Mouse (Mus musculus): Measurements from ENCODE around the gene Csf2rb2.
"Not testable (repeated sequence)": the region's sequence is repeated elsewhere in the genome, so short reads cannot be mapped to it uniquely, and the experiment has no call there.

Csf2rb2 gene

GRCm38 (mm10) chr15:78313659-78314058 is 8.1 kb upstream of the Csf2rb2 start:
- DNase-seq = not testable (repeated sequence)

GRCm38 (mm10) chr15:78312421-78313233 is 7.1 kb upstream of the Csf2rb2 start:
- not testable (repeated sequence) for DNase-seq

DNA sequence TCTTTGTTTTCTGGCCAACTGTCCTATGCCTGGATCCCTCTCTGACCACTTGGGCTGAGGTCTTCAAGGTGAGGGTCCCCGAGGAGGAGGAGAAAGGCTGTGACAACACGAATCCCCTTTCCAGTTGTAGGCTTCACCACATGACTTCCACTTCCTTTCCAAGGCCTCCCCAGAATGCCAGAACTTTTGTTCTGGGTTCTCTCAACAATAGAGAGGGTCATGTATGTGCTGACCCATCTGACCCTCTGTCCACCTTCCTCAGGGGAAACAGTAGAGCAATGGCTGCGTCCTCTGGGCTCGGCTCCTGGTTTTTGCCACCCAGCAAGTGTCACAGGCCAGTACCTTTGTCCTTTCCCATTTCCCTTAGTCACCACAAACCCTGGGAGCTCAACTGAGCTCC is 5.5 kb upstream of the Csf2rb2 start:
- DNase-seq = no peak

DNA sequence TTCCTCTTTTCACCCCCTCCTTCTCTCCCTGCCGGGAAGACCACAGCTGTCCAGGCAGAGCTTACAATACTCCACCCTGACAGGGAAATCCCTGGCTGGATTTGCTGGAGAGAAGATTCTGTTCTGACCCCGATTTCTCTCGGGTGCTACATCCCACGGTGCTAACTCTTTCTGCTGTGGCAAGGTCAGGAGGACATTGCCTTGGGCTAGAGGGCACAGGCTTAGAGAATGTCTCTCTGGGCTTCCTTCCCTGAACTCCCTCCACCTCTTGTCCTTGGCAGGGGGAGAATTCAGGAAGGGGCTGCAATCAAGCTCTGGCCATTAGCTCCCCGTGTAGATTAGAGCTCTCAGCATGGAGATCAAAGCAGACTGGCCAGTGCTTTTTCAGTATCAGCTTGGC is 4.3 kb upstream of the Csf2rb2 start:
- DNase-seq = no peak

DNA sequence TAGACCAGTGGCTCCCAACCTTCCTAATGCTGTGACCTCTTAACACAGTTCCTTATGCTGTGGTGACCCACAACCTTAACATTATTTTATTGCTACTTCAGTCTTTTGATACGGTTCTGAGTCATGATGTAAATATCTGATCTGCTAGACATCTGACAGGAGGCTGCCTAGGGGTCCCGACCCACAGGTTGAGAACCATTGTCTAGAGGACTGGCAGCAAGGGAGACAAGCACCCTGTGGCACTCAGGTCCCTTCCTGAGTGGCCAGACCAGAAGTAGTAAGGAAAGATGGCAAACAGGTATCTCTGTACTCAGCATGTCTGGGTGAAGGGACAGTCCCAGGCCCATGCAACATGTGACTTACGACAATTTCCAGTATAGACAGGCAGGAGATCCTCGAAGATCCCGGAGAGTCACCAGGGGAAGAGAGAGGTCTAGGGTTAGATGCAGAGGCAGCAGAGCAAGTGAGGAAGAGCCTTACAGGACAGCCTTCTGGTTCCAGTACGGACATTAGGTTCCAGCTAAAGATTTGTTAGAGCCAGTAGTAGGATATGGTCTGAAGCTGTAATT is 1.8 kb downstream of the Csf2rb2 start:
- no peak for DNase-seq

GRCm38 (mm10) chr15:78302718-78303117 is 2.8 kb downstream of the Csf2rb2 start:
- DNase-seq = no peak

- DNase-seq = no peak
Measured at GRCm38 (mm10) chr15:78300773-78301172, 4.7 kb downstream of the Csf2rb2 start.

DNA sequence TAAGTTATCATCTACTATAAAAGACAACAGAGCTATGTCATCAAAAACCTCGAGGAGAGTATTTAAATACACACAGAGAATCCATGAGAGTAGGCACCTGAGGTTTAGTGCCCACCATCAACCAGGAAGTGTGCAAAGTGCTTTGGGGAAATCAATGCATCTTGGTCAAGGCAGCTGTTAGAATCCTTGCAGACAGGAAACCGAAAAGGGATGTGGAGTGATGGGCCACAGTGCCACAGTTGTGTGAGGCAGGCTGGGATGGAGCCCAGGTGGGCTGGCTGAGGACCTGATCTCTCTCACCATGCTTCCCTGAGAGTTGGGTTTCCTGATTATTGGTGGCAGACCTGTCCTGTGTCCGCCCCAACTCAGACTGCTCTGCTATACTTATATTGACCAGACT is 5.9 kb downstream of the Csf2rb2 start:
- DNase-seq = no peak

GRCm38 (mm10) chr15:78298558-78298957 is 7.0 kb downstream of the Csf2rb2 start:
- DNase-seq = no peak

- DNase-seq = no peak
Measured at GRCm38 (mm10) chr15:78293716-78294115, 11.8 kb downstream of the Csf2rb2 start.

DNA sequence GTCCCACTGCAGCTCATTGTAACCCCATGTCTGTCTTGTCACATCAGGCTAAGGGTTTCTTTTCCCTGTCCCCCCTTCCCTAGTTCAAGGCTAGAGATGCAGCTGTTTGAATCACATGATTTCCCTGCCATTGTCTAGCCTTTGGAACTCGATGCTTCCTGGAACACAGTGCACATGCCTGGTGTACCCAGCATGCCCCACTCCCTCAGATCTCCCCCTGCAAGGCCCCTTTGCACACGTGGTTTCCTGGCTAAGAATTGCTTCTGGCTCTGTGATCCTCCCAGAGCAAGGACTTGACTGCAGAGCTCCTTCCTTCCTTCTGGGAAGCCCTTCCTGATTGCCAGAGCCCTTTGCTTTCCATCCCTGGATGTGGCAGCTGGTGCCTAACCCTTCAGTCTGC is 12.3 kb downstream of the Csf2rb2 start:
- not testable (repeated sequence) for DNase-seq

GRCm38 (mm10) chr15:78289775-78290174 is 15.7 kb downstream of the Csf2rb2 start:
- DNase-seq = not testable (repeated sequence)

DNA sequence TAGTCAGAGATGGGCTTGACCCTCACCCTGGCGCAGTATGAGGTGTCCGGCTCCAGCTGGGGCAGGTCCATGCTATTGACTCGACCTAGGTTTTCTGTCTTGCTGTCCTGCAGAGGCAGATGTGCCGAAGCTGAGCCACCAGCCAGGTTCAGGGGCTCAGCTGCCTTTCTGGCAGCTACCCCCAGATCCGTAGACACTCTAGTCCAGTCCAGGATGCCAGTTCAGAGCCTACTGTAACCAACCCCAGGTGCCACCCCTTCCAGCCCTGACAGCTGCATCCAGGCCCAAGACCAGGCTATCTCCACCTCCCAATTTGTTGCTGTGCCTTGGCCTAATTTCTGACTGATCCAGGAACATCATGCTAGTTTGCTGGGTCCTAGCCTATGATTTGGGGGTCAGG is 17.6 kb downstream of the Csf2rb2 start:
- DNase-seq = no peak

- no peak for DNase-seq
Measured at GRCm38 (mm10) chr15:78278308-78278707, 27.2 kb downstream of the Csf2rb2 start.

GRCm38 (mm10) chr15:78271208-78271607 is 34.3 kb downstream of the Csf2rb2 start:
- DNase-seq = no peak

DNA sequence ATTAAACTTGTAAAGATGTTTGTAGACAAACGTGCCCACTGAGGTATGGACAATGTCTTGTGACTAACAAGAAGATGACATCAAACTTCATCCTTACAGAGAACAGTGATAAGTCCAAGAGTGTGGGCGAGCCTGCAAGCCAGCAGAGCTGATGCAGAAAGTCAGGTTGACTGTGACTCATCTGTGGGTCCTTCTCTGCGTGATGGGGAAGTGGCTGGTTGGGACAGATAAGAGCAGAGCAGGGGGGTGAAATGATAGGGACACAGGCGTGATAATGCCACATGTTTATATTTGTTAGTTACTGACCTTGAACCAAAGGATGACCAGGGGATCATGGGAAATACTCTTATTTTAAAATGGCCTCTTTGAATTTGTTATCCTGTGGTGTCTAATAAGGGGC is 37.7 kb downstream of the Csf2rb2 start:
- DNase-seq = no peak

DNA sequence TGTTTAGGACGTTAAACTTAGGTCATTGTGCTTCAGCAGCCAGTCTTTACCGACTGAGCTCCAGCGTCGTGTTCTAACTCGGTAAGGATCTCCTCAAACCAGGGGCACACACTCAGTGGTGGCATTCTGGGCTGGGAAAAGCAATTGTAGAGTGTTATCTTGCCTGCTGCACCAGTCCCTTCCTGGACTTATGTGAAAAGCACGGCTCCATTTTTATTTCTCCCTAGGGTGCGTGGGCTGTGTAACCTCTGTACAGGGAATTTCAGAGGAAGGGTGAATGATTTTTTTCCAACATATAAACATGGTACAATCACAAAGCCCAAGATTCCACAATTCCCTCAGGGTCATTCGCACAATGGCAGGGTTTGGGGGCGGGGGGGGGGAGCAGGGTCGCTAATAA is 38.1 kb downstream of the Csf2rb2 start:
- DNase-seq = no peak

- DNase-seq = no peak
Measured at GRCm38 (mm10) chr15:78263286-78263685, 42.2 kb downstream of the Csf2rb2 start.

DNA sequence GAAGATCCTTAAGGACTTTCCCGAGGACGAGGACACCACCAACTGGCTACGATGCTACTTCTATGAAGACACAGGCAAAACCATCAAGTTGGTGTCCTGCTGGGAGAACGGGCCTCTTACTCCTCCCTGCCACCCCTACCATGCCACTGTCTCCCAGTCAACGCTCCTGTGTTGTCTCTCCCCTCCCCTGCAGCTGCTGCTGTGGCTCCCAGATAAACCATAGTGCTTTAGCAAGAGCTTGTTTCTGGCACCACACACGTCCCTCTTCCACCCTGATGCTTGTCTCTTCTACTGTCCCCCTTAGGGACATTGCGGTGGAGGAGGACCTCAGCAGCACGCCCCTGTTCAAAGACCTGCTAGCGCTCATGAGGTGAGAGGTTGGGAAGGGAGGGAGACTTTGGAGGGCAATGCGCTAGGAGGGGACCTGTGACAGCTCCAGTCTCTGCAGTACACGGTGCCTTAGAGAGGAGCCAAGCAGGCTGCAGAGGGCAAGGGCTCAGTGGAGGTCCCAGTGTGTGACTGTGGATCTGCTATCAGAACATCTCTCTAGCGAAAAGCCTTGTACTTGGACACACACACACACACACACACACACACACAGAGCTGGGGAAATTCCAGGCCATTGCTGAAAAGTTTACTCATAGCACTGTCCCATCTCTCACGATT is 44.7 kb downstream of the Csf2rb2 start:
- no peak for DNase-seq

DNA sequence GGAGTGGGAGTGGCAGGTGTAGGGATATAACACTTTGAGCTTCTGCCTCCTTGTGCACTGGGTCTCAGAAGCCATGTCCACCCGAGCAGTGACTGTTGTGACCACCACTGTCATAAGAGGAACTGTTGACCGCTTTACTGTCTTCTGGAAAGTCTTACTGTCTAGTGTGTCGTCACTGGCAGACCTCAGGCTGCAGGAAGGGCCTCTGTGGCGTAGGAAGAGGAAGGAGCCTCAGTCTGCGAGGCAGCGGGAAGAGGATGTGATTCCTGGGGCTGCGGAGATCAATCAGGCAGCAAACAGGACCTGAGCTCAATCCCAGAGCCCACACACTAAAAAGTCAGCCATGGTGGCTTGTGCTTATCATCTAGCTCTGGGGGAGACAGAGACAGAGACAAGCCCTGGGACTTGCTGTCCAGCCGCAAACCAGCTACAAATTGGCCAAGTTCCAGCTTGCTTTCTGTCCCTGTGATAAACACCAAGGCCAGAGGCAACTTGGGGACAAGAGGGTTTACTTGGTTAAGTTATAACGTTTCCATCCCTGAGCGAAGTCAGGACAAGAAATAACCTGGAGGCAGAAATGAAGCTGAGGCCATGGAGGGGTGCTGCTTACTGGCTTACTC is 47.2 kb downstream of the Csf2rb2 start:
- DNase-seq = peak in 1 of 2 experiments; percentile 5

DNA sequence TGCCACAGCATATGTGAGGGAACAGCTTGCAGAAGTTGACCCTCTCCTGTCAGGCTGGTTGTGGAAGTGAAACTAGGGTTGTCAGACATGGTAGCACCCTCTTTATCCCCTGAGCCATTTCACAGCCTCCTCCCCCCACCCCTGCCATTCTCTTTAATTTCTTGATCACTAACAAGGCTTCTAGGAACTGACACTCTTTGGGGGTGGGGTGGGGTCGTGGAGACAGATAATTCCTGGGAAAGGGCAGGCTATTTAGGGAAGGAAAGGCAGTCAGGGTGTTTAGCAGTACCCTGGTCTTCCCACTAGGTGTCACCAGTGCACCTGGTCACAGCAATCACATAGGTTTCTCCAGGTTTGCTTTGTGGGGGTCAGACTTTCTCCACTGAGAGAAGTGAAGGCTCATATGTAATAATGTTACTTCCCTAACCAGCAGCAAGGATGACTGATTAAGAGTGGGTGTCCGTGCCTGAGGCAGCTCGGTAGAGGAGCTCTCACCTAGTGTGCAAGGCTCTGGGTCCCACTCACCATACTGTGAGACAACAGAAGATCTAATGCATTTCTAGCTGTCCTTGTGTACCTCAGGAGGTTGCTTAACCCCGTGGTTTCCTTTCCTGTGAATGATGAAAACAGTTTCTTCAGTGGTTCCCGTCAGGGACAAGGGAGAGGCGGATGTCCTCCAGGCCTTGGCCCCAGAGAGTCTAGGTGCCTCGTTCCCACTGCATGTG is 48.0 kb downstream of the Csf2rb2 start:
- peak; percentile 23 to 53 for DNase-seq

DNA sequence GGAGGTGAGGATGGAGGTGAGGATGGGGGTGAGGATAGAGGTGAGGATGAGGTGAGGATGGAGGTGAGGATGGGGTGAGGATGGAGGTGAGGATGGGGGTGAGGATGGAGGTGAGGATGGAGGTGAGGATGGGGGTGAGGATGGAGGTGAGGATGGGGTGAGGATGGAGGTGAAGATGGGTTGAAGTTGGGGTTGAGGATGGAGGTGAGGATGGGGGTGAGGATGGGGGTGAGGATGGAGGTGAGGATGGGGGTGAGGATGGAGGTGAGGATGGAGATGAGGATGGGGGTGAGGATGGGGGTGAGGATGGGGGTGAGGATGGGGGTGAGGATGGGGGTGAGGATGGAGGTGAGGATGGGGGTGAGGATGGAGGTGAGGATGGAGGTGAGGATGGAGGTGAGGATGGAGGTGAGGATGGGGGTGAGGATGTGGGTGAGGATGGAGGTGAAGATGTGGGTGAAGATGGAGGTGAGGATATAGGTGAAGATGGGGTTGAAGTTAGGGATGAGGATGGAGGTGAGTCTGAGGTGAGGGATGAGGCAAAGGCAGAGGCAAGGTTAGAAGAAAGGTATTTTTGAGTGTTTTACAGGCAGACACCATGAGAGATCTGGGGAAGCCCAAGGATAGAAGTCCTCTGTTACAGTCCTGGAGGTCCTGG is 48.8 kb downstream of the Csf2rb2 start:
- DNase-seq = not testable (repeated sequence)

All from kidney, adult 8-10 months (tissue).